Mouse (Mus musculus) E14TG2a.4 (cell line): ENCODE measurements around the gene Mfsd6.

Source experiments
- H3K27me3 ChIP-seq: 2 replicates; pipeline ENCODE4 v1.6.1; 2014; ENCODE audit warnings: low read length, control low read depth; ENCODE audit not compliant: insufficient read depth
- H3K36me3 ChIP-seq: 2 replicates; pipeline ENCODE4 v1.6.1; 2014; ENCODE audit warnings: low read length, control low read depth; ENCODE audit not compliant: insufficient read depth
- H3K4me1 ChIP-seq: replicated peaks from 2 replicates; pipeline ENCODE4 v1.6.1; 2014; ENCODE audit warnings: low read depth, low read length, control low read depth
- H3K4me3 ChIP-seq: replicated peaks from 2 replicates; pipeline ENCODE4 v1.5.1; 2014; ENCODE audit warnings: mild to moderate bottlenecking, low read length
- H3K9me3 ChIP-seq: 2 replicates; pipeline ENCODE4 v1.6.1; 2014; ENCODE audit warnings: low read length, control low read depth
- CTCF ChIP-seq: conservative IDR thresholded peaks from 2 replicates; pipeline ENCODE4 v1.5.1; 2014; ENCODE audit warnings: low read length
- NANOG ChIP-seq: IDR thresholded peaks from 2 replicates; pipeline ENCODE4 v1.6.1; 2014; ENCODE audit warnings: borderline replicate concordance, low read length, mixed read lengths
- POU5F1 ChIP-seq: IDR thresholded peaks from 2 replicates; pipeline ENCODE4 v1.6.1; 2014; ENCODE audit warnings: low read length, borderline replicate concordance

Gene Mfsd6

GRCm38 (mm10) chr1:52751634-52752033 lies 24.4 kb upstream of the Mfsd6 start:
- Histone ChIP-seq H3K27me3 (no peaks in the 10 kb centered on the region), H3K36me3 (no peaks in the 10 kb centered on the region)
- TF ChIP-seq CTCF: no peak
- TF ChIP-seq NANOG: no peak
- no peak for TF ChIP-seq POU5F1

GRCm38 (mm10) chr1:52749978-52750377 lies 22.7 kb upstream of the Mfsd6 start:
- TF ChIP-seq NANOG (no peak), CTCF (no peak), POU5F1 (no peak)
- H3K36me3 ChIP-seq: no peaks in the 10 kb centered on the region

More at GRCm38 (mm10) chr1:52751634-52752033, 24.4 kb upstream of the Mfsd6 start:
- H3K9me3 ChIP-seq: no peaks in the 10 kb centered on the region
- no peaks in the 10 kb centered on the region for H3K4me1 ChIP-seq
- no peak overlapping the region for H3K4me3 ChIP-seq

GRCm38 (mm10) chr1:52748260-52748659 lies 21.0 kb upstream of the Mfsd6 start:
- Histone ChIP-seq H3K36me3 (no peaks in the 10 kb centered on the region), H3K4me3 (no peak overlapping the region), H3K27me3 (no peaks in the 10 kb centered on the region), H3K4me1 (no peaks in the 10 kb centered on the region), H3K9me3 (no peaks in the 10 kb centered on the region)
- TF ChIP-seq CTCF: peak; percentile 51
- no peak for TF ChIP-seq POU5F1
- no peak for TF ChIP-seq NANOG

More at GRCm38 (mm10) chr1:52749978-52750377, 22.7 kb upstream of the Mfsd6 start:
- no peaks in the 10 kb centered on the region for H3K4me1 ChIP-seq
- no peaks in the 10 kb centered on the region for H3K27me3 ChIP-seq
- H3K9me3 ChIP-seq: no peaks in the 10 kb centered on the region
- H3K4me3 ChIP-seq: no peak overlapping the region

- Histone ChIP-seq H3K9me3 (no peaks in the 10 kb centered on the region), H3K36me3 (no peaks in the 10 kb centered on the region), H3K4me1 (no peaks in the 10 kb centered on the region), H3K27me3 (no peaks in the 10 kb centered on the region), H3K4me3 (no peak overlapping the region)
- TF ChIP-seq POU5F1 (no peak), NANOG (no peak), CTCF (no peak)
Observed at GRCm38 (mm10) chr1:52742567-52742966, 15.3 kb upstream of the Mfsd6 start.

GRCm38 (mm10) chr1:52734208-52734607 lies 6.9 kb upstream of the Mfsd6 start:
- TF ChIP-seq NANOG (no peak), POU5F1 (no peak), CTCF (no peak)
- peaks cover 3% of the 10 kb centered on the region; the same call in 1 of the 2 replicates for H3K4me1 ChIP-seq
- H3K36me3 ChIP-seq: no peaks in the 10 kb centered on the region
- peaks cover 11% of the 10 kb centered on the region for H3K27me3 ChIP-seq
- H3K4me3 ChIP-seq: no peak overlapping the region
- H3K9me3 ChIP-seq: no peaks in the 10 kb centered on the region

GRCm38 (mm10) chr1:52730258-52730657 lies 3.0 kb upstream of the Mfsd6 start:
- no peak for TF ChIP-seq CTCF
- no peak for TF ChIP-seq POU5F1
- TF ChIP-seq NANOG: no peak
- Histone ChIP-seq H3K9me3 (no peaks in the 10 kb centered on the region), H3K36me3 (no peaks in the 10 kb centered on the region), H3K27me3 (peaks cover 46% of the 10 kb centered on the region), H3K4me3 (no peak overlapping the region), H3K4me1 (peaks cover 13% of the 10 kb centered on the region)

DNA sequence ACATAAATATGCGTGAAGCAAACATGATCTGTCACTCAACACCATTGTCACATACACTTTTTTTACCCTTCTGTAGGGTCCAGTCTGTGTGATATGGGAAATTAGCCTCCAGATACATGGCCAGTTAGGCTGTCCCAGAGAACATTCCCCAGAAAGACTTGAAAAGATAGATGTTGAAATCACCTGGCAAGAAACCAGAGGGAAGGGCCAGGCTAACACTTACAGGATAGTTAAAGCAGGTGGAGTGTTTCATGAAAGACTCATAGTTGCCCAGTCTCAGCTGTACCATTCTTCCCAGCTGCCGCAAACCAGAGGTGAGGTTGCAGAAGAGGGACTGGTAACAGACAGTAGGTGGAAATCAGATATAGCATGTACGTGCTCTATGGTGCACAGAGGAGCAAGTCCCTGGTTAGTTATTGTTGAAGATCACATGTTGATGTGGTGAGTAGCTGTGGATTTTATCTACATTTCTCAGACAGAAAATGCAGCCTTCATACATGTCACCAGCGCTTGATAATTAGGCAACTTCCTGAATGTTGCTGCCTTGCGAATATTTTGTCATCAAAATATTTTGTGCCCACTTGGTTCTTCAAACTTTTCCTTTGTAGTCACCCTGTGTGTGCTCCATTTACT lies 1.7 kb upstream of the Mfsd6 start:
- Histone ChIP-seq H3K27me3 (peaks cover 51% of the 10 kb centered on the region), H3K4me3 (no peak overlapping the region), H3K36me3 (no peaks in the 10 kb centered on the region), H3K9me3 (no peaks in the 10 kb centered on the region; the same call in 1 of the 2 replicates), H3K4me1 (peaks cover 10% of the 10 kb centered on the region)
- TF ChIP-seq NANOG (no peak), CTCF (no peak), POU5F1 (no peak)

DNA sequence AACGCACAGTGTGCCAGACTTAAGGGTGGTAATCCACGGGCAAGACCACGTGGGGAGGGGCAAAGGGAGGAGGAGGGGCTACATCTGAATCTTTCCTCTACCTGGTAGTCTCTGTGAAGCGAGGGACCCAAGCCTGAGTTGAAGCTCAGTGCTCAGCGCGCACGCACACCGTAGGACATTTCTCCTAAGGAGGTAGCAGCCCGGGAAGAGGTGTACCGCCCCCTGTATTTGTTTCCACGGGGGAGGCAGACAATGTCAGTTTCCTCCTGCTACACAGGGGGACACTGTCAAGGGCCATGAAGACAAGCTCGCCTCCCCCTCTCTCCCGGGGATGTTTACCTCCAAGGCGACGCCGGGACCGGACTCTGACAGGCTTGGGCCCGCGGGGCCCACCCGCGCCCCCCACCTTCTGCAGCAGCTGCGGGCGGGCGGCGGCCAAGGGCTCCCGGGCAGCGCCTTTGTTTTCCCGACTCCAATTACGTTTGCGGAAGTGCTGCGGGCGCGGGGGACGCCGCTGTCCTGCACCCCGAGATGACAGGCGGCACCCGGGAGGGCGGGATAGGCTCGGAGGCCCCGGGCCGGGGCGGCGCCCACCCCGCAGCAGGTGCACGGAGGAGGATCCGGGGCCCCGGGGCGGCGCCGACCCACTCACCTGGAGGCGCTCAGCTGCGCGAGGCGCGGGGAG lies 749 bp downstream of the Mfsd6 start:
- Histone ChIP-seq H3K27me3 (peaks cover 57% of the 10 kb centered on the region), H3K9me3 (no peaks in the 10 kb centered on the region; the same call in 1 of the 2 replicates), H3K4me1 (peaks cover 10% of the 10 kb centered on the region), H3K4me3 (peak overlapping the region; percentile 87), H3K36me3 (no peaks in the 10 kb centered on the region)
- TF ChIP-seq POU5F1: no peak
- TF ChIP-seq NANOG: no peak
- no peak for TF ChIP-seq CTCF
